Mouse (Mus musculus) bone marrow macrophage, adult 2 months (primary cell): Measurements from ENCODE around the gene Frs2. TPM values are rescaled to one million over a fixed set of nuclear protein-coding genes. Genes with fewer than 3 reads are reported as not detected.
A peak's percentile ranks its signal among the peaks of the same experiment; 100 is the strongest.

Source experiments
- H3K27ac ChIP-seq: 2 replicates; pipeline ENCODE4 v1.5.1; 2012; ENCODE audit warnings: low read depth, low read length; ENCODE audit not compliant: insufficient read depth
- H3K4me1 ChIP-seq: 2 replicates; pipeline ENCODE4 v1.6.1; 2012; ENCODE audit warnings: low read length; ENCODE audit not compliant: control insufficient read depth, insufficient read depth
- H3K4me3 ChIP-seq: 2 replicates; pipeline ENCODE4 v1.5.1; 2012; ENCODE audit warnings: mild to moderate bottlenecking, low read length, moderate library complexity; ENCODE audit not compliant: insufficient read depth
- CTCF ChIP-seq: IDR thresholded peaks from 2 replicates; pipeline ENCODE4 v1.5.1; 2012; ENCODE audit warnings: low read depth, mild to moderate bottlenecking, low read length, moderate library complexity
- POLR2A ChIP-seq: IDR thresholded peaks from 2 replicates; pipeline ENCODE4 v1.6.1; 2012; ENCODE audit warnings: mild to moderate bottlenecking, low read depth, low read length, borderline replicate concordance
- polyA plus RNA-seq: library from polyadenylated mRNA; stranded (reverse); fragments of >200 nt; gene quantifications from 2 replicates; pipeline ENCODE4 v1.2.4, GENCODE M21; 2012; ENCODE audit not compliant: missing spikeins, insufficient read depth, insufficient read length

The Frs2 gene
- polyA plus RNA-seq, 1 experiment: 18.2 TPM

GRCm38 (mm10) chr10:117173111-117173510 is 24.8 kb upstream of the Frs2 start:
- no peak for TF ChIP-seq CTCF
- no peak for TF ChIP-seq POLR2A
- Histone ChIP-seq H3K4me1 (no peaks in the 10 kb centered on the region), H3K4me3 (no peak overlapping the region), H3K27ac (no peak overlapping the region)

GRCm38 (mm10) chr10:117172069-117172468 is 23.7 kb upstream of the Frs2 start:
- H3K27ac ChIP-seq: no peak overlapping the region
- no peak for TF ChIP-seq POLR2A
- no peak for TF ChIP-seq CTCF
- no peaks in the 10 kb centered on the region for H3K4me1 ChIP-seq
- H3K4me3 ChIP-seq: no peak overlapping the region

GRCm38 (mm10) chr10:117166785-117167425 is 18.6 kb upstream of the Frs2 start:
- TF ChIP-seq POLR2A: no peak
- no peak for TF ChIP-seq CTCF
- Histone ChIP-seq H3K4me1 (no peaks in the 10 kb centered on the region), H3K4me3 (no peak overlapping the region), H3K27ac (no peak overlapping the region)

- Histone ChIP-seq H3K27ac (no peak overlapping the region), H3K4me1 (no peaks in the 10 kb centered on the region), H3K4me3 (no peak overlapping the region)
- no peak for TF ChIP-seq CTCF
- TF ChIP-seq POLR2A: no peak
Measured at GRCm38 (mm10) chr10:117162662-117163061, 14.3 kb upstream of the Frs2 start.

- Histone ChIP-seq H3K4me1 (no peaks in the 10 kb centered on the region), H3K4me3 (no peak overlapping the region), H3K27ac (no peak overlapping the region)
- TF ChIP-seq POLR2A: no peak
- TF ChIP-seq CTCF: no peak
Measured at GRCm38 (mm10) chr10:117160099-117160498, 11.8 kb upstream of the Frs2 start.

GRCm38 (mm10) chr10:117152247-117152646 is 3.9 kb upstream of the Frs2 start:
- Histone ChIP-seq H3K4me1 (peaks cover 4% of the 10 kb centered on the region; the same call in 1 of the 2 replicates), H3K4me3 (no peak overlapping the region), H3K27ac (no peak overlapping the region)
- TF ChIP-seq POLR2A (no peak), CTCF (no peak)

- Histone ChIP-seq H3K4me3 (no peak overlapping the region), H3K27ac (no peak overlapping the region), H3K4me1 (peaks cover 4% of the 10 kb centered on the region; the same call in 1 of the 2 replicates)
- no peak for TF ChIP-seq POLR2A
- TF ChIP-seq CTCF: no peak
Measured at GRCm38 (mm10) chr10:117151676-117152075, 3.3 kb upstream of the Frs2 start.

- peaks cover 7% of the 10 kb centered on the region for H3K4me1 ChIP-seq
- H3K27ac ChIP-seq: no peak overlapping the region
- no peak overlapping the region for H3K4me3 ChIP-seq
- no peak for TF ChIP-seq POLR2A
- TF ChIP-seq CTCF: no peak
Measured at GRCm38 (mm10) chr10:117151241-117151640, 2.9 kb upstream of the Frs2 start.

- TF ChIP-seq CTCF: no peak
- no peak for TF ChIP-seq POLR2A
- H3K4me1 ChIP-seq: peaks cover 10% of the 10 kb centered on the region
- H3K27ac ChIP-seq: no peak overlapping the region
- H3K4me3 ChIP-seq: no peak overlapping the region
Measured at GRCm38 (mm10) chr10:117150764-117151163, 2.4 kb upstream of the Frs2 start.

- Histone ChIP-seq H3K4me3 (peak overlapping the region; percentile 63), H3K27ac (no peak overlapping the region), H3K4me1 (peaks cover 16% of the 10 kb centered on the region)
- no peak for TF ChIP-seq POLR2A
- no peak for TF ChIP-seq CTCF
Measured at GRCm38 (mm10) chr10:117149942-117150617, 1.7 kb upstream of the Frs2 start.

- no peak overlapping the region for H3K27ac ChIP-seq
- peak overlapping the region; percentile 84 for H3K4me3 ChIP-seq
- peaks cover 23% of the 10 kb centered on the region for H3K4me1 ChIP-seq
- no peak for TF ChIP-seq CTCF
- TF ChIP-seq POLR2A: no peak
Measured at GRCm38 (mm10) chr10:117149241-117149640, 907 bp upstream of the Frs2 start.
